Mouse (Mus musculus) cerebellum, adult 2 months (tissue): ENCODE data around the gene Gm20547.

Experiments used
- CTCF ChIP-seq: fragments of 200-500 bp; IDR thresholded peaks from 2 replicates; pipeline ENCODE4 v1.5.1; 2011; ENCODE audit warnings: low read depth, mild to moderate bottlenecking, control low read depth, low read length, moderate library complexity, borderline replicate concordance; ENCODE audit not compliant: insufficient read depth
- POLR2A ChIP-seq: fragments of 200-500 bp; IDR thresholded peaks from 2 replicates; pipeline ENCODE4 v1.6.1; 2011; ENCODE audit warnings: low read length, control low read depth, borderline replicate concordance; ENCODE audit not compliant: insufficient read depth

DNA sequence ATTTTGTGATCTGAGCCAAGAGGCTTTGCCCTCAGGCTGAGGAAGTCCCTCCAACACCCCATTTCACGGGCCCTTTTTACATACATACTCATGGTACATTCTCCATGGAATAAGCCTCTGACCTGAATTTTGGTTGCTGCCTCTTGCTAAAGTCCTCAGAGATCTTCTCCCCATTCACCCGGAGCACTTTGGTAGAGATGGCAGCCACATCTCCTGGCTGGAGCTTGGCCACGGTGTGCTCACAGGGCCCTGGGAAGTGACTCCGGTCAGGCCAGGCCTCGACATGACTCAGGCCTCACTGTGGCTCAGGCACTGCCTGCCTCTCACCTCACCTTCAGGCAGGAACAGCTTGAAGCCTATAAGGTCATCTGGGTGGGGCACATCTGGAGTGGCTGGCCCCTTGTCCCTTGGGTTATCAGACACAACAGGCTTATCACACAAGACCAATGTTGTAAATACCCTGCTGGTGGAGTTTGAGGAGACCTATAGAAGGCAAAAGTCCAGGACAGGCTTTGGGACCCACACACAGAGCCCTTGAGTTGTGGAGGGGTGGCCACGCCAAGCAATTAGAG, 41.0 kb downstream of the Gm20547 start:
- no peak for TF ChIP-seq CTCF
- no peak for TF ChIP-seq POLR2A
